Mouse (Mus musculus): ENCODE data around the gene Gm43517.

Gene Gm43517

DNA sequence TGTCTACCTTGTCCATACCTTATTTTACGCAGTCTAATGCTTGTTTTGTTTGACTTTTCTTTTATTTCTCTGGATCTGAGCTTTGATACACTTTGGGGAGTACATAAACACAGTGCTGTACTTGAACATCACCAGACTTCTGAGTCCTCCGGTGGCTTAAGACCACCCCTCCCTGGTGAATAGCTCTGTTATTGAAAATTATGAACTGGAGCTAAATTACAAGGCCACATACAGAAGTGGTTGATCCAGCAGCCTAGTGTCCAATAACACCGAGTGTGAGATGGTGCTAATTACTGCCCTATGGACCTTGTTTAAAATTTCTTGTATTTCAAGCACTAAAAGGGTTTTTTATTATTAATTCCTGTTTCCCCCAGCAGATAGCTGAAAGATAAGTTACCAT lies 33.0 kb downstream of the Gm43517 start:
- DNase-seq, result no peak

All from cerebellum, postnatal 10 days (tissue).